Mouse (Mus musculus): ENCODE results near the gene Il33.

Il33 gene

GRCm38 (mm10) chr19:29986464-29987091 lies 61.7 kb downstream of the Il33 start:
- peak; percentile 13 to 26 for DNase-seq (ENCODE audit: low spot score in 2 of 2)

GRCm38 (mm10) chr19:30000406-30001365 lies 75.8 kb downstream of the Il33 start:
- no peak for DNase-seq (ENCODE audit: low spot score in 2 of 2)

DNA sequence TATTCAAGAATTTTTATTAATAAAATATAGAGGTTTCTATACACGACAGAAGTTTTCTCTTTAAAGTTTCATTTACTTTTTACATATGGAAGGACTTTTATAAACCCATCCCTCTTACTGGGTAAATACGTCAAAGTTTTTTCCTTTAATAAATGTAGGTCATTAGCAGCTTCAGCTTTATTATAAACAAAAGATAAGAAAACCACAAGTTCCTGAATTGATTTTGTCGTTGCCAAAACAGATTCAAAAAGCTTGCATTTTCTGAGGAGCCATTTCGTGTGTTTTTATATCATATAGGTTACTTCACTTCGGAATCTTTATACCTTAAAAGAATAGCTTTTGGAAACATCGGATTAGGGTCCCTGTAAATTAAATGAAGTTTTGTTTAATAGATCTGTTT lies 76.6 kb downstream of the Il33 start:
- DNase-seq (ENCODE audit: low spot score in 2 of 2) = no peak

GRCm38 (mm10) chr19:30003621-30004020 lies 78.7 kb downstream of the Il33 start, which contains the start of gene Trpd52l3:
Gene Trpd52l3 (plus strand): TSS chr19:30003790.
- no peak for DNase-seq (ENCODE audit: low spot score in 2 of 2)

- no peak for DNase-seq (ENCODE audit: low spot score in 2 of 2)
These were observed 81.5 kb downstream of the Il33 start for GRCm38 (mm10) chr19:30006371-30006770.

All from right cerebral cortex, adult 2 months (tissue).